Mouse (Mus musculus) forebrain, embryonic 10.5 days (tissue): ENCODE data around the gene Tas2r136. TPM values are rescaled to one million over a fixed set of nuclear protein-coding genes. Genes with fewer than 3 reads are reported as not detected.

ENCODE experiments used
- DNase-seq: peaks from one replicate; pipeline ENCODE4 v3.0.0-alpha.2; 2017; ENCODE audit warnings: low spot score; ENCODE audit errors: extremely low spot score
- H3K27ac ChIP-seq: fragments of 300-500 bp; sonication (generic); 2 replicates; pipeline ENCODE4 v1.5.1; 2016; ENCODE audit warnings: mild to moderate bottlenecking
- H3K27me3 ChIP-seq: fragments of 300-500 bp; sonication (generic); 2 replicates; pipeline ENCODE4 v1.6.1; 2016; ENCODE audit warnings: mild to moderate bottlenecking; ENCODE audit not compliant: poor library complexity, severe bottlenecking
- H3K36me3 ChIP-seq: fragments of 300-500 bp; sonication (generic); replicated peaks from 2 replicates; pipeline ENCODE4 v1.6.1; 2016; ENCODE audit warnings: mild to moderate bottlenecking, moderate library complexity
- H3K4me1 ChIP-seq: fragments of 300-500 bp; sonication (generic); 2 replicates; pipeline ENCODE4 v1.6.1; 2016
- H3K4me3 ChIP-seq: fragments of 300-500 bp; sonication (generic); 2 replicates; pipeline ENCODE4 v1.5.1; 2016; ENCODE audit warnings: mild to moderate bottlenecking, moderate library complexity
- H3K9me3 ChIP-seq: fragments of 300-500 bp; sonication (generic); 2 replicates; pipeline ENCODE4 v1.6.1; 2016; ENCODE audit warnings: mild to moderate bottlenecking, moderate library complexity
- WGBS: fragments of 180-500 bp; shearing (Covaris S2); methylation state at CpG from one replicate; pipeline ENCODE4 v1.1.7; 2016; 5-methylcytosine and 5-hydroxymethylcytosine counted together
- polyA plus RNA-seq: library from polyadenylated mRNA; unstranded; fragments of >200 nt; fragmentation: Nextera tagmentation; extraction: Ambion mirVana; gene quantifications from 2 replicates; pipeline ENCODE4 v1.2.1, GENCODE M21; 2016

Tas2r136 gene
- not detected in 2 replicates for polyA plus RNA-seq

DNA sequence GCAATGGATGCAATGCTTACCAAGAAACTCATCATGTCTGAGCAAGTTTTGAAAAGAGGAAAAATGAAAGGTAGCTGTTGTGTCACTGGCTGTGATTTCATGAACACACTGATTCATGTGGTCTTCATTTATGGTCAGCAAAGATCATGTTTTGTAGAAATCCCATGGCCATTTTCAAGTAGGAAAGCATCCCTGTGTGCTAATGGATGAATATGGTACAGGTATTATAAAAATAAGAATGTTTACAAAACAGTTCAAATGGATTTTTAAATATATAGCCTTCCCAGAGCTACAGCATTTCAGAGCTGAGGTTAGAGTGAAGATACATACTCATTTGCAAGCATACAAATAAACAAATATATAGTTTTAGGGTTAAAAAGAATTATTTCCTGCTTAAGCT is at the start of gene Tas2r136:
Tas2r136 (minus strand) TSS at position 101 of the 400 bp plus-strand sequence.
- no peak within 1 kb of the TSS for H3K27ac ChIP-seq
- no peaks in the 10 kb centered on the region for H3K27me3 ChIP-seq
- H3K9me3 ChIP-seq = no peaks in the 10 kb centered on the region
- no peak within 1 kb of the TSS for H3K4me3 ChIP-seq
- H3K4me1 ChIP-seq = no peaks in the 10 kb centered on the region
- DNase-seq = no peak
- no peaks in the 10 kb centered on the region for H3K36me3 ChIP-seq

DNA sequence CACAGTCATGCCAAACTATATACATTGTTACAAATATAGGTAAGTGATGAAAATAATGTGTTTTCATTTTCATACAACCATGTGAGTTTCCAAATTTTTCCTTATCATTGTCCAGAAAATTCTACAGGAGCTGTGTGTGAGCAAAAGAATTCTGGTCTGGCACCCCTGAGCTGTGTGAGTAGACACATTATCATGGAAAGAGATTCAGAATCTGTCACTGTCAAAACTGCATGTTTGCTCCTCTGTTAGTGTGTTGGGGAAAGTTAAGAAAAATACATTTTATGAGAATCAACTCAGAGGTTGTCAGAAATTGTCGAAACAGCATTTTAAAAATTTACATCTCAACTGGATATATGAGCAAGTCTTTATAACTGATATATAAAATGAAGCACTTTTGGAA is 24.6 kb upstream of the Tas2r136 start, which contains the start of gene Tas2r117:
Tas2r117 (plus strand) TSS at position 301 of the 400 bp plus-strand sequence.
- H3K4me1 ChIP-seq = no peaks in the 10 kb centered on the region

DNA sequence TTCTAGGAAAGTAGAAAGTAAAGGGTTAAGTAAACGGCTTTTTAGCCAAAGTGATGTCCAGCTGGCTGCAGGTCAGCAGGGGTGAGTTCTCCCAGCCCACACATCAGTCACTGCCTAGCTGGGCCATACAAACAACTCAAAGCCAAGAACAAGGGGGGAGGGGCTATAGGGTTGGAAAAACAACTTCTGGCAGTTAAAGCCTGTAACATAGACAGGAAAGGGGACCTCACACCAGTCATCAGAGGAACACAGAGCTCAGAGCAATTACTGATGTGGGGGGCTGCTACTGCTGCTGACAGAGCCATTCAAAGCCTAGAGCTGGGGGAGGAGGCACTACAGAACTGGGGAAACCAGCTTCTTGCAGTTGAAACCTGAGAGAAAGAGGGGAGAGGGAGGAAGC is 17.4 kb upstream of the Tas2r136 start:
- H3K27ac ChIP-seq = no peak overlapping the region
- H3K4me3 ChIP-seq = no peak overlapping the region
- 0 out of 2 replicates have a peak, but pooled peaks cover 4% of the 10 kb centered on the region for H3K4me1 ChIP-seq
- DNase-seq = no peak
- no peaks in the 10 kb centered on the region for H3K27me3 ChIP-seq
- peaks cover 25% of the 10 kb centered on the region for H3K9me3 ChIP-seq
- no peaks in the 10 kb centered on the region for H3K36me3 ChIP-seq
- 44% methylated on average over 1 of the region's 1 CpGs for whole genome bisulfite sequencing

More for the DNA sequence above, 24.6 kb upstream of the Tas2r136 start, which contains the start of gene Tas2r117:
- no peaks in the 10 kb centered on the region for H3K27me3 ChIP-seq
- no peaks in the 10 kb centered on the region for H3K36me3 ChIP-seq
- 88% methylated on average over 1 of the region's 1 CpGs for WGBS
- H3K4me3 ChIP-seq = no peak within 1 kb of the TSS
- H3K9me3 ChIP-seq = no peaks in the 10 kb centered on the region
- no peak for DNase-seq
- H3K27ac ChIP-seq = no peak within 1 kb of the TSS

DNA sequence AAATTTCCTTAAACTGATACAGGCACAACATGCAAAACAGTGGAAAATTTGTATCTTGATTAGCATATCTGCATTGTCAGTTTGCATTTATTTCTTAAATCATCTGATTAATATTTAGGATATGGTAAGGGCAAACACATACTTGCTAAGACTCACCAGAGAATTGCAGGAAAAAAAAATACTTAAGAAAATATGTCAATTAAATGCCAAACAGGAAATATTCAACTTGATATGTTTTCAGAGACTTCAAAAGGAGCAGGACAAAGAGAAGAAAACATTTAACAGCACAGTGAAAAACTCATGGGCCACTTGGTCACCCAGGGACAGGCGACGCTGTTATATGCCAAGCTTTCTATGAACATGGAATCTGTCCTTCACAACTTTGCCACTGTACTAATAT is 16.1 kb downstream of the Tas2r136 start, which contains the start of gene Tas2r102:
Tas2r102 (plus strand) TSS at position 301 of the 400 bp plus-strand sequence.
- DNase-seq = no peak
- 99% methylated on average over 2 of the region's 2 CpGs for WGBS

DNA sequence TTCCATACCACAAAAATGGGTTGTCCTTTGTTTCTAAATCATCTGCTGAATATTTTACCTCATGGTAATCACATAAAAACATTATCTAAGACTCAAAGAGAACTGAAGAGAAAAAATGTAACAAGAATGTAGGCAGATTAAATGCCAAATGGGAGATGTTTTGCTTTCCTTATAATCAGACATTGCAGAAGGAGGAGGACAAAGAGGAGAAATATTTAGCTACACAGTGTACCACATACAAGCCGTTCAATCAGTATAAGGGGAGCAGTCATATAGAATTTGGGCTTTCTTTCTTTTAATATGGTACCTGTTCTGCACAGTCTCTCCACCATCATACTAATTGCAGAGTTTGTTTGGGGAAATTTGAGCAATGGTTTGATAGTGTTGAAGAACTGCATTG is 23.5 kb downstream of the Tas2r136 start, which contains the start of gene Tas2r124:
Tas2r124 (plus strand) TSS at position 301 of the 400 bp plus-strand sequence.
- H3K27ac ChIP-seq = no peak within 1 kb of the TSS
- H3K27me3 ChIP-seq = no peaks in the 10 kb centered on the region
- H3K36me3 ChIP-seq = no peaks in the 10 kb centered on the region
- no peak within 1 kb of the TSS for H3K4me3 ChIP-seq
- WGBS = 92% methylated on average over 1 of the region's 1 CpGs
- no peaks in the 10 kb centered on the region for H3K9me3 ChIP-seq
- no peaks in the 10 kb centered on the region for H3K4me1 ChIP-seq
- DNase-seq = no peak

More for the DNA sequence above, 16.1 kb downstream of the Tas2r136 start, which contains the start of gene Tas2r102:
- H3K27me3 ChIP-seq = no peaks in the 10 kb centered on the region
- H3K4me3 ChIP-seq = no peak within 1 kb of the TSS
- no peaks in the 10 kb centered on the region for H3K36me3 ChIP-seq
- H3K4me1 ChIP-seq = no peaks in the 10 kb centered on the region
- H3K9me3 ChIP-seq = no peaks in the 10 kb centered on the region
- H3K27ac ChIP-seq = no peak within 1 kb of the TSS

DNA sequence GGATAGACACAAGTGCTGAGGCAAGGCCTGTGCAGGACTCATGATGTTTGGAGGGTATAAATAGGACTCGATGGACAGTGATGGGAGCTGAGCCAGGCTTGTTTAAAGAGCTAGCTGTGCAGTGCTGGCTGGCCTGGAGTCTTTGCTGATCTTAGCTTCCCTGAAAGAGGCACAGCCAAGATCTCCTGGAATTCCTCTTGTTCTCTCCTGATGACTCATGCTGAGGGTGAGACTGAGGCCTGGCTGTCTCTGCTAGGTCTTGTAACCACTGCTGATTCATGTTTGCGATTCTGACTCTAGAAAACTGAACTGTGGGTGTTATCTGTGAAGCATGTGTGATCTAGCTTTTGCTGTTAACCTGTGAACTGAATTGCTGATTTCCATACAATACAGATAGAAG is 27.8 kb downstream of the Tas2r136 start:
- 92% methylated on average over 2 of the region's 2 CpGs for WGBS
- no peak for DNase-seq
- no peak overlapping the region for H3K27ac ChIP-seq
- no peaks in the 10 kb centered on the region for H3K36me3 ChIP-seq
- no peak overlapping the region for H3K4me3 ChIP-seq
- no peaks in the 10 kb centered on the region for H3K9me3 ChIP-seq
- H3K4me1 ChIP-seq = no peaks in the 10 kb centered on the region
- no peaks in the 10 kb centered on the region for H3K27me3 ChIP-seq

DNA sequence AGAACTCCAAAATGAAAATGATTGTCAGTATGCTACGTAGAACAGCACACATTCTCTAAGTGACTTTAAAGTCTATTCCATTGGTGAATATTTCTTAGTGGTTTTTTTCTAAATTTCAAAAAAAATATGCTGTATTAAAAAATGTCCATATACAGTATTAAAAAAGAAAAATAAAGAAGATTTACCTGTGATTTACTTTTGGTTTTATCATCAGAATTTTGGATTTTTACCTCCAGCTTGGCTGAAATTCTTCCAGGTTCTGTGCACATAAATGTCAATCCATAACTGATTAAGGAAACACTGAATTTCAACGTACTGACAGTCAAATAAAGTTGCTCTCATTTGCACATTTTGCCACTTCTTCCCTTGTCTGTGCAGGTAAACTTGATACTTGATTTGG is 40.0 kb downstream of the Tas2r136 start, which contains the start of gene Tas2r115:
Tas2r115 (minus strand) TSS at position 101 of the 400 bp plus-strand sequence.
- no peak for DNase-seq
- Histone ChIP-seq H3K27me3 (no peaks in the 10 kb centered on the region), H3K9me3 (no peaks in the 10 kb centered on the region), H3K4me3 (no peak within 1 kb of the TSS), H3K4me1 (no peaks in the 10 kb centered on the region), H3K36me3 (no peaks in the 10 kb centered on the region), H3K27ac (no peak within 1 kb of the TSS)
- WGBS = 80% methylated on average over 2 of the region's 2 CpGs

Other genes with a start within 250 kb of the Tas2r136 start
- not detected in 2 replicates for gene Prh1, start 208.4 kb downstream of the Tas2r136 start, polyA plus RNA-seq
- gene Prp2, start 182.2 kb downstream of the Tas2r136 start, polyA plus RNA-seq = not detected in 2 replicates
- gene A630073D07Rik, start 126.6 kb downstream of the Tas2r136 start, polyA plus RNA-seq = not detected in 2 replicates
- not detected in 2 replicates for gene Tas2r120, start 121.2 kb downstream of the Tas2r136 start, polyA plus RNA-seq
- not detected in 2 replicates for gene Tas2r121, start 77.2 kb downstream of the Tas2r136 start, polyA plus RNA-seq
- gene Tas2r122, start 66.2 kb downstream of the Tas2r136 start, polyA plus RNA-seq = not detected in 2 replicates
- not detected in 2 replicates for gene Tas2r115, start 40.1 kb downstream of the Tas2r136 start, polyA plus RNA-seq
- not detected in 2 replicates for gene Tas2r124, start 23.4 kb downstream of the Tas2r136 start, polyA plus RNA-seq
- not detected in 2 replicates for gene Tas2r102, start 16.0 kb downstream of the Tas2r136 start, polyA plus RNA-seq
- not detected in 2 replicates for gene Tas2r117, start 24.7 kb upstream of the Tas2r136 start, polyA plus RNA-seq
- not detected in 2 replicates for gene Tas2r123, start 69.0 kb upstream of the Tas2r136 start, polyA plus RNA-seq
- gene Tas2r116, start 77.3 kb upstream of the Tas2r136 start, polyA plus RNA-seq = not detected in 2 replicates
- gene Tas2r110, start 89.8 kb upstream of the Tas2r136 start, polyA plus RNA-seq = not detected in 2 replicates
- gene Tas2r113, start 114.8 kb upstream of the Tas2r136 start, polyA plus RNA-seq = not detected in 2 replicates
- not detected in 2 replicates for gene Tas2r125, start 131.5 kb upstream of the Tas2r136 start, polyA plus RNA-seq
- not detected in 2 replicates for gene Tas2r129, start 172.9 kb upstream of the Tas2r136 start, polyA plus RNA-seq
- gene Tas2r131, start 179.8 kb upstream of the Tas2r136 start, polyA plus RNA-seq = not detected in 2 replicates
- not detected in 2 replicates for gene Tas2r109, start 202.8 kb upstream of the Tas2r136 start, polyA plus RNA-seq